Mouse (Mus musculus): ENCODE data around the gene Ccsap.

The Ccsap gene

GRCm38 (mm10) chr8:123859648-123860259 lies at the start of gene Ccsap:
Gene Ccsap (minus strand): TSS chr8:123860209.
- DNase-seq = peak; percentile 31 to 49

- DNase-seq = no peak
Measured at GRCm38 (mm10) chr8:123907604-123908003, 47.6 kb upstream of the Ccsap start.

GRCm38 (mm10) chr8:123902653-123903052 lies 42.6 kb upstream of the Ccsap start:
- DNase-seq = no peak

- no peak for DNase-seq
Measured at GRCm38 (mm10) chr8:123899366-123899765, 39.4 kb upstream of the Ccsap start.

- DNase-seq = no peak
Measured at GRCm38 (mm10) chr8:123898576-123898975, 38.6 kb upstream of the Ccsap start.

- DNase-seq = no peak
Measured at GRCm38 (mm10) chr8:123896774-123897173, 36.8 kb upstream of the Ccsap start.

GRCm38 (mm10) chr8:123896366-123896761 lies 36.4 kb upstream of the Ccsap start:
- no peak for DNase-seq

- no peak for DNase-seq
Measured at GRCm38 (mm10) chr8:123895680-123896365, 35.8 kb upstream of the Ccsap start.

GRCm38 (mm10) chr8:123895230-123895629 lies 35.2 kb upstream of the Ccsap start:
- no peak for DNase-seq

- no peak for DNase-seq
Measured at GRCm38 (mm10) chr8:123894502-123895097, 34.6 kb upstream of the Ccsap start, which contains the start of gene Acta1. Gene Acta1 (minus strand): TSS chr8:123894751.

GRCm38 (mm10) chr8:123893413-123893812 lies 33.4 kb upstream of the Ccsap start:
- DNase-seq = no peak

- DNase-seq = no peak
Measured at GRCm38 (mm10) chr8:123892586-123893155, 32.7 kb upstream of the Ccsap start.

GRCm38 (mm10) chr8:123891883-123892585 lies 32.0 kb upstream of the Ccsap start:
- DNase-seq = no peak

- DNase-seq = peak in 1 of 2 experiments; percentile 11
Measured at GRCm38 (mm10) chr8:123891271-123891670, 31.3 kb upstream of the Ccsap start.

- no peak for DNase-seq
Measured at GRCm38 (mm10) chr8:123889797-123890196, 29.8 kb upstream of the Ccsap start.

GRCm38 (mm10) chr8:123887956-123888355 lies 27.9 kb upstream of the Ccsap start:
- DNase-seq = no peak

GRCm38 (mm10) chr8:123887163-123887562 lies 27.2 kb upstream of the Ccsap start:
- DNase-seq = no peak

GRCm38 (mm10) chr8:123884721-123885565 lies 24.9 kb upstream of the Ccsap start:
- no peak for DNase-seq

GRCm38 (mm10) chr8:123883094-123883493 lies 23.1 kb upstream of the Ccsap start:
- DNase-seq = no peak

GRCm38 (mm10) chr8:123882412-123882811 lies 22.4 kb upstream of the Ccsap start:
- DNase-seq = no peak

- no peak for DNase-seq
Measured at GRCm38 (mm10) chr8:123880821-123881350, 20.9 kb upstream of the Ccsap start.

GRCm38 (mm10) chr8:123880271-123880670 lies 20.3 kb upstream of the Ccsap start:
- no peak for DNase-seq
